ENCODE assay signal across 9 mouse cellular contexts in the genomic region with DNA sequence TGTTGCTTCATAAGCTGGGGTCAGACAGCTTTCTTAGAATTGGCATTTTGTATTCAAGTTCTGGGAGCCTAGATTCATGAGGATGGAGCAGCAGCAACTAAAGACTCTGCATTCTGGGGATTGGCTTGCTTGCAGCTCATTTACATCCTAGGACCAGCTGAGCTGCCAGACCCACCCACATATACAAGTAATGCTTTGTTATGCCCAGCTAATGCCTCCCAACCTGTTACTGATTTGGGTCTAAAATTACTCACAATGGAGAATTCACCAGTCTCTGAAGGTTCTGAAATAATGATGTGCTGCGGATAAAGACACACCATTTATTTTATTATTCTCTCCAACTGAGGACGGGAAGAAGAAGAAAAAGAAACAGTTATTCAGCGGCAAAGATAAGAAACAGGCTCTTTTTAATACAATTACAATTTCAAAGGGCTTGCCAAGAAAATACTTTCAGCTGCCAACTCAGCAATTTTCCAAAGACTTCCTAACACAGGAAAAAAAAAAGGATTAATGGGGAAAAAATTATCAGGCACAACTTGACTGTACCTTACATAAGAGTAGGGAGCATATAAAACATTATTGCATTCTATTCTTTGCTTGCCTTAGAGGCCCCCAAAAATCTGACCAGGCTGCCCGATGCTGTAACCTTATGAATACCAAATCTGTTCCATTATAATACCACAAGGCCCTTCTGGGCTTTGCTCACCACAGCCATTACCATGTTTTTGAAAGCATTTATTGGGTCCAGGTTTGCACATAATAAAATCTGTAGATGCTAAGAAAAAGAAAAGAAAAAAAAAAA.
A peak's percentile ranks its signal among the peaks of the same experiment; 100 is the strongest.
DNase-seq lines count a peak whose midpoint lies in the region; ATAC-seq lines count a peak whose summit lies in the region.
"Had no signal": no experiment of that assay in that cellular context is flagged by ENCODE, and none has a peak within 500 bp of the region (broad histone marks: within the 10 kb centered on the region; RNA-seq: fewer than 3 reads in every experiment).

No protein-coding gene starts in this region.

- peaks cover 6% of the 10 kb centered on the region; the same call in 1 of the 2 replicates for H3K4me1 ChIP-seq in hindbrain, embryonic 13.5 days (replicated peaks)
- H3K4me1 ChIP-seq in midbrain, embryonic 15.5 days: 0 out of 2 replicates have a peak, but pooled peaks cover 3% of the 10 kb centered on the region

- no peak overlapping the region for H3K27ac ChIP-seq in hindbrain, embryonic 13.5 days
- H3K27ac ChIP-seq in midbrain, embryonic 15.5 days: peak overlapping the region; percentile 57

- no peaks in the 10 kb centered on the region for H3K9me3 ChIP-seq in hindbrain, embryonic 13.5 days
- H3K9me3 ChIP-seq in midbrain, embryonic 15.5 days: no peaks in the 10 kb centered on the region

- H3K9ac ChIP-seq in hindbrain, embryonic 13.5 days: no peak overlapping the region
- H3K9ac ChIP-seq in midbrain, embryonic 15.5 days: no peak overlapping the region

- peak; percentile 80 for ATAC-seq in hindbrain, embryonic 13.5 days (ENCODE audit: low FRiP score)
- peak; percentile 89 for ATAC-seq in midbrain, embryonic 15.5 days (replicated peaks)
- ATAC-seq in inflammation-experienced regulatory T-cells, adult 6 months: no peak
- ATAC-seq: lung, postnatal 0 days had no signal

- 47% methylated on average over 4 of the region's 4 CpGs for WGBS in hindbrain, embryonic 13.5 days
- 28% methylated on average over 4 of the region's 4 CpGs for WGBS in midbrain, embryonic 15.5 days

- no peaks in the 10 kb centered on the region for H3K27me3 ChIP-seq in hindbrain, embryonic 13.5 days
- H3K27me3 ChIP-seq in midbrain, embryonic 15.5 days (replicated peaks): no peaks in the 10 kb centered on the region

- no peak overlapping the region for H3K4me3 ChIP-seq in hindbrain, embryonic 13.5 days
- no peak overlapping the region for H3K4me3 ChIP-seq in midbrain, embryonic 15.5 days

- H3K4me2 ChIP-seq in hindbrain, embryonic 13.5 days: no peak overlapping the region
- no peak overlapping the region for H3K4me2 ChIP-seq in midbrain, embryonic 15.5 days

- no peaks in the 10 kb centered on the region for H3K36me3 ChIP-seq in hindbrain, embryonic 13.5 days
- H3K36me3 ChIP-seq in midbrain, embryonic 15.5 days (replicated peaks): no peaks in the 10 kb centered on the region

- intact Hi-C loops in left cerebral cortex, postnatal 14 days (cut with DNase I): no loop called here
- intact Hi-C loops in left cerebral cortex, postnatal 10 days (cut with DNase I): no loop called here
- intact Hi-C loops in heart, postnatal 36 days (cut with DNase I): no loop called here

- peak; percentile 8 to 9 for DNase-seq in left cerebral cortex, postnatal 14 days (ENCODE audit: low spot score in 2 of 2)
- no peak for DNase-seq in left cerebral cortex, postnatal 10 days (ENCODE audit: extremely low spot score in 1 of 2, low spot score in 2 of 2)
- peak; percentile 6 for DNase-seq in embryo, embryonic 10.5 days (ENCODE audit: low spot score)
- no peak for DNase-seq in MN1 (ENCODE audit: low spot score)
- DNase-seq in heart, postnatal 36 days: no peak

Comparison
In these comparisons a context has a peak if more than half of its experiments do, and no peak if none do; other contexts are left out.
1. DNase-seq: peak in left cerebral cortex, postnatal 14 days (2 of 2) and embryo, embryonic 10.5 days (single experiment); none in left cerebral cortex, postnatal 10 days (0 of 2), MN1 (single experiment) and heart, postnatal 36 days (0 of 2).